Mouse (Mus musculus): ENCODE measurements at regions not wholly inside any gene's neighbourhood (a gene's known extent, or its start where the extent isn't known, plus 50 kb on each side); places are given as distances from the start of the nearest gene placed in this dataset.

DNA sequence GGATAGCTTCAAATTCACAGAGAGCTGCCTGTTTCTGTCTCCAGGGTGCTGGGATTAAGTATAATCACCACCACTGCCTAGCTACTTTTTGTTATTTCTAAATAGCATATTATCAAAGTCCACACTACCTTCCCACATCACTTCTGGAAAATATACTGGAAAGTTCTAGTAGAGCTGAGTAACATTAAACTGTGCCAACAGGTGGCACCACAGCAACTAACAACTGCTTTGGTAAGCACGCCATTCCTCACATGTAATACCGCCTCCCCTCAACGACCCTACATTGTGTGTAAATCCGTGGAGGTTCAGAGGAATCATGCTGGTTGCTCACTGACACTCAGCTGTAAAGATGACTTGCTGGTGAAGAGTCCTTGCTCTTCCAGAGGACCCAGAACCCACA lies 259.1 kb downstream of the Mex3b start:
- no peak overlapping the region for H3K9ac ChIP-seq (ENCODE audit: low read length)
- H3K4me1 ChIP-seq (ENCODE audit: control insufficient read depth in 2 of 2, insufficient read depth in 2 of 2, low read length in 2 of 2): no peaks in the 10 kb centered on the region
- H3K27me3 ChIP-seq (ENCODE audit: control insufficient read depth, insufficient read depth, low read length): no peaks in the 10 kb centered on the region
- no peak for ATAC-seq (ENCODE audit: insufficient number of reproducible peaks, insufficient read depth, low FRiP score, low read depth)
- H3K4me2 ChIP-seq (ENCODE audit: low read length): no peak overlapping the region
- WGBS: 77% methylated on average over 4 of the region's 4 CpGs
- H3K36me3 ChIP-seq (ENCODE audit: control insufficient read depth, insufficient read depth, low read length): no peaks in the 10 kb centered on the region
- H3K4me3 ChIP-seq (ENCODE audit: control insufficient read depth in 1 of 2, insufficient read depth in 1 of 2, low read depth in 1 of 2, low read length in 2 of 2): no peak overlapping the region
- H3K27ac ChIP-seq (replicated peaks in 1 of 2; ENCODE audit: control insufficient read depth in 1 of 2, insufficient read depth in 1 of 2, low read depth in 2 of 2, low read length in 2 of 2): no peak overlapping the region
- no peaks in the 10 kb centered on the region for H3K9me3 ChIP-seq (ENCODE audit: control insufficient read depth, low read length)

GRCm38 (mm10) chr7:83140216-83140615 lies 273.1 kb downstream of the Mex3b start:
- Histone ChIP-seq H3K36me3 (ENCODE audit: control insufficient read depth, insufficient read depth, low read length) (no peaks in the 10 kb centered on the region), H3K27ac (replicated peaks in 1 of 2; ENCODE audit: control insufficient read depth in 1 of 2, insufficient read depth in 1 of 2, low read depth in 2 of 2, low read length in 2 of 2) (no peak overlapping the region), H3K4me1 (ENCODE audit: control insufficient read depth in 2 of 2, insufficient read depth in 2 of 2, low read length in 2 of 2) (peaks cover 4 to 7% of the 10 kb centered on the region in 2 experiments; a peak in 2 of 4 replicates), H3K4me3 (ENCODE audit: control insufficient read depth in 1 of 2, insufficient read depth in 1 of 2, low read depth in 1 of 2, low read length in 2 of 2) (no peak overlapping the region), H3K9ac (ENCODE audit: low read length) (no peak overlapping the region), H3K4me2 (ENCODE audit: low read length) (no peak overlapping the region), H3K27me3 (ENCODE audit: control insufficient read depth, insufficient read depth, low read length) (no peaks in the 10 kb centered on the region), H3K9me3 (ENCODE audit: control insufficient read depth, low read length) (no peaks in the 10 kb centered on the region)
- 26% methylated on average over 4 of the region's 4 CpGs for WGBS
- no peak for ATAC-seq (ENCODE audit: insufficient number of reproducible peaks, insufficient read depth, low FRiP score, low read depth)

- Histone ChIP-seq H3K27me3 (ENCODE audit: control insufficient read depth, insufficient read depth, low read length) (no peaks in the 10 kb centered on the region), H3K4me1 (ENCODE audit: control insufficient read depth in 2 of 2, insufficient read depth in 2 of 2, low read length in 2 of 2) (peaks cover 4 to 7% of the 10 kb centered on the region in 2 experiments; a peak in 2 of 4 replicates), H3K4me3 (ENCODE audit: control insufficient read depth in 1 of 2, insufficient read depth in 1 of 2, low read depth in 1 of 2, low read length in 2 of 2) (no peak overlapping the region), H3K4me2 (ENCODE audit: low read length) (no peak overlapping the region), H3K27ac (replicated peaks in 1 of 2; ENCODE audit: control insufficient read depth in 1 of 2, insufficient read depth in 1 of 2, low read depth in 2 of 2, low read length in 2 of 2) (no peak overlapping the region), H3K36me3 (ENCODE audit: control insufficient read depth, insufficient read depth, low read length) (no peaks in the 10 kb centered on the region), H3K9me3 (ENCODE audit: control insufficient read depth, low read length) (no peaks in the 10 kb centered on the region), H3K9ac (ENCODE audit: low read length) (no peak overlapping the region)
- ATAC-seq (ENCODE audit: insufficient number of reproducible peaks, insufficient read depth, low FRiP score, low read depth): no peak
- 85% methylated on average over 3 of the region's 3 CpGs for WGBS
Observed at GRCm38 (mm10) chr7:83140658-83141057, 273.5 kb downstream of the Mex3b start.

GRCm38 (mm10) chr7:83144018-83144417 lies 276.9 kb downstream of the Mex3b start:
- Histone ChIP-seq H3K9ac (ENCODE audit: low read length) (no peak overlapping the region), H3K36me3 (ENCODE audit: control insufficient read depth, insufficient read depth, low read length) (no peaks in the 10 kb centered on the region), H3K4me2 (ENCODE audit: low read length) (no peak overlapping the region), H3K4me1 (ENCODE audit: control insufficient read depth in 2 of 2, insufficient read depth in 2 of 2, low read length in 2 of 2) (peaks cover 4 to 7% of the 10 kb centered on the region in 2 experiments; a peak in 2 of 4 replicates), H3K27ac (replicated peaks in 1 of 2; ENCODE audit: control insufficient read depth in 1 of 2, insufficient read depth in 1 of 2, low read depth in 2 of 2, low read length in 2 of 2) (no peak overlapping the region), H3K27me3 (ENCODE audit: control insufficient read depth, insufficient read depth, low read length) (no peaks in the 10 kb centered on the region), H3K4me3 (ENCODE audit: control insufficient read depth in 1 of 2, insufficient read depth in 1 of 2, low read depth in 1 of 2, low read length in 2 of 2) (no peak overlapping the region), H3K9me3 (ENCODE audit: control insufficient read depth, low read length) (no peaks in the 10 kb centered on the region)
- no peak for ATAC-seq (ENCODE audit: insufficient number of reproducible peaks, insufficient read depth, low FRiP score, low read depth)
- WGBS: 66% methylated on average over 5 of the region's 5 CpGs

DNA sequence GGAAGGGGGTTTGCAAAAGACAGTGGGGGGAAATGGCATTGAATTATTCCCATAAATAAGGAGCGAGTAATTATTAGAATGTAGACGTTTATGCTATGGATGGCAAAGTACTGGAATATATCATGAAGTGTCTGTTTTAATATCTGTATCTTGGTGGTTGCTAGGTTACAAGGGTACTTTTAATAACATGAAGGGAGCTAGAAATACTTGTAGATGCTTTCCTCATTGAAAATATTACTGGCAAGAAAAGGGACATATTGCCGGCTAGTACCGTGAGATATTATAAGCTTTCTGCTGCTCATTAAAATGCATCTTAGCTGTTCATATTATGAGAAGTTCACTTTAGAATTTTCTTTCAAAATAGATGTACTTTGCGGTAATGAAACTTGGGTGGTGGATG lies 278.4 kb downstream of the Mex3b start:
- no peak overlapping the region for H3K4me2 ChIP-seq (ENCODE audit: low read length)
- no peak overlapping the region for H3K9ac ChIP-seq (ENCODE audit: low read length)
- H3K36me3 ChIP-seq (ENCODE audit: control insufficient read depth, insufficient read depth, low read length): no peaks in the 10 kb centered on the region
- no peak for ATAC-seq (ENCODE audit: insufficient number of reproducible peaks, insufficient read depth, low FRiP score, low read depth)
- no peaks in the 10 kb centered on the region for H3K9me3 ChIP-seq (ENCODE audit: control insufficient read depth, low read length)
- 0 out of 4 replicates have a peak, but pooled peaks cover 0 to 2% of the 10 kb centered on the region in 2 experiments for H3K4me1 ChIP-seq (ENCODE audit: control insufficient read depth in 2 of 2, insufficient read depth in 2 of 2, low read length in 2 of 2)
- no peaks in the 10 kb centered on the region for H3K27me3 ChIP-seq (ENCODE audit: control insufficient read depth, insufficient read depth, low read length)
- H3K27ac ChIP-seq (replicated peaks in 1 of 2; ENCODE audit: control insufficient read depth in 1 of 2, insufficient read depth in 1 of 2, low read depth in 2 of 2, low read length in 2 of 2): no peak overlapping the region
- no peak overlapping the region for H3K4me3 ChIP-seq (ENCODE audit: control insufficient read depth in 1 of 2, insufficient read depth in 1 of 2, low read depth in 1 of 2, low read length in 2 of 2)
- WGBS: 91% methylated on average over 5 of the region's 5 CpGs

DNA sequence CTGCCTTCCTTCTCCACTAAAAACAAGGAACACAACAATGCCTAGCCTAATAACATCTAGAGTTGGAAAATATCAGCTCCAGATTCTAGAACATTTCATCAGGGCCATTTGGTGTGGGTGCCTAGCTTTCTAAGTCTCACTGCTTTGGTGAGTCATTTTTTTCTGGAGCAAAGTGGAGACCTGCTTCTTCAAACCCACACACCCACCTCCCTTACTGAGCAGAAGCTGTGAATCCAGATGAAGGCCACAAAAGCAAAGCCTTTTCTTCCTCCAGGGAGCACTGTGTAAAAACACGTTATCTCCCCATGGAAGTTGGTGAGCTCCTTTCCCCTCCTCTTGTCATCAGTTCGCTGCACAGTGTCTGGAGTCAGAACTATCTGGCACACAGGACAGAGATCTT lies 294.1 kb downstream of the Mex3b start:
- Histone ChIP-seq H3K4me3 (ENCODE audit: control insufficient read depth in 1 of 2, insufficient read depth in 1 of 2, low read depth in 1 of 2, low read length in 2 of 2) (no peak overlapping the region), H3K4me1 (ENCODE audit: control insufficient read depth in 2 of 2, insufficient read depth in 2 of 2, low read length in 2 of 2) (peaks cover 3 to 4% of the 10 kb centered on the region in 2 experiments; a peak in 2 of 4 replicates), H3K9me3 (ENCODE audit: control insufficient read depth, low read length) (no peaks in the 10 kb centered on the region), H3K9ac (ENCODE audit: low read length) (no peak overlapping the region), H3K27ac (replicated peaks in 1 of 2; ENCODE audit: control insufficient read depth in 1 of 2, insufficient read depth in 1 of 2, low read depth in 2 of 2, low read length in 2 of 2) (no peak overlapping the region), H3K36me3 (ENCODE audit: control insufficient read depth, insufficient read depth, low read length) (no peaks in the 10 kb centered on the region), H3K4me2 (ENCODE audit: low read length) (no peak overlapping the region), H3K27me3 (ENCODE audit: control insufficient read depth, insufficient read depth, low read length) (no peaks in the 10 kb centered on the region)
- no peak for ATAC-seq (ENCODE audit: insufficient number of reproducible peaks, insufficient read depth, low FRiP score, low read depth)
- 27% methylated on average over 2 of the region's 2 CpGs for WGBS

GRCm38 (mm10) chr7:83162868-83163267 lies 295.7 kb downstream of the Mex3b start:
- no peak for ATAC-seq (ENCODE audit: insufficient number of reproducible peaks, insufficient read depth, low FRiP score, low read depth)
- 29% methylated on average over 3 of the region's 3 CpGs for WGBS

DNA sequence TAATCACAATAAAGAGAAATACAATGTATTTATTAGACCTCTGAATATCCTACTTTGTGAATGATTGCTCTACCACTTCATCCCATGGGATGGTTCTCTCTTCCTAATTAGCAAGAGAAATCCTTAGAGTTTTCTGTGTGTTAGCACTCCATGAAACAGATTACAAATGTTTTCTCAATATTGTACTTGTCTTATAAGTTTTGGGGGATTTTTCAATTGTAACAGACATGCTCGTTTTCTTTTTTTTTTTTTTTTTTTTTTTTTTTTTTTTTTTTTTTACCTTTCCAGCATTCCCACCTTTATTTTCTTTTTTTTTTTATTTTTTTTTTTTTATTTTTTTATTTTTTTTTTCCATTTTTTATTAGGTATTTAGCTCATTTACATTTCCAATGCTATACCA lies 312.3 kb downstream of the Mex3b start:
- Histone ChIP-seq H3K4me3 (ENCODE audit: control insufficient read depth in 1 of 2, insufficient read depth in 1 of 2, low read depth in 1 of 2, low read length in 2 of 2) (no peak overlapping the region), H3K4me2 (ENCODE audit: low read length) (no peak overlapping the region), H3K36me3 (ENCODE audit: control insufficient read depth, insufficient read depth, low read length) (no peaks in the 10 kb centered on the region), H3K27me3 (ENCODE audit: control insufficient read depth, insufficient read depth, low read length) (no peaks in the 10 kb centered on the region), H3K9me3 (ENCODE audit: control insufficient read depth, low read length) (no peaks in the 10 kb centered on the region), H3K4me1 (ENCODE audit: control insufficient read depth in 2 of 2, insufficient read depth in 2 of 2, low read length in 2 of 2) (no peaks in the 10 kb centered on the region), H3K27ac (replicated peaks in 1 of 2; ENCODE audit: control insufficient read depth in 1 of 2, insufficient read depth in 1 of 2, low read depth in 2 of 2, low read length in 2 of 2) (no peak overlapping the region), H3K9ac (ENCODE audit: low read length) (no peak overlapping the region)
- no peak for ATAC-seq (ENCODE audit: insufficient number of reproducible peaks, insufficient read depth, low FRiP score, low read depth)
- 76% methylated on average over 1 of the region's 1 CpGs for WGBS

More at GRCm38 (mm10) chr7:83162868-83163267, 295.7 kb downstream of the Mex3b start:
- Histone ChIP-seq H3K4me3 (ENCODE audit: control insufficient read depth in 1 of 2, insufficient read depth in 1 of 2, low read depth in 1 of 2, low read length in 2 of 2) (no peak overlapping the region), H3K4me1 (ENCODE audit: control insufficient read depth in 2 of 2, insufficient read depth in 2 of 2, low read length in 2 of 2) (peaks cover 3 to 4% of the 10 kb centered on the region in 2 experiments; a peak in 2 of 4 replicates), H3K9ac (ENCODE audit: low read length) (no peak overlapping the region), H3K27ac (replicated peaks in 1 of 2; ENCODE audit: control insufficient read depth in 1 of 2, insufficient read depth in 1 of 2, low read depth in 2 of 2, low read length in 2 of 2) (no peak overlapping the region), H3K4me2 (ENCODE audit: low read length) (no peak overlapping the region), H3K27me3 (ENCODE audit: control insufficient read depth, insufficient read depth, low read length) (no peaks in the 10 kb centered on the region), H3K9me3 (ENCODE audit: control insufficient read depth, low read length) (no peaks in the 10 kb centered on the region), H3K36me3 (ENCODE audit: control insufficient read depth, insufficient read depth, low read length) (no peaks in the 10 kb centered on the region)
